Mouse (Mus musculus) olfactory bulb, adult 2 months (tissue): Measurements from ENCODE around the gene 2310022A10Rik.

ENCODE experiments used
- CTCF ChIP-seq: fragments of 200-500 bp; IDR thresholded peaks from 2 replicates; pipeline ENCODE4 v1.5.1; 2012; ENCODE audit warnings: low read depth, mild to moderate bottlenecking, low read length, moderate library complexity; ENCODE audit not compliant: insufficient read depth
- POLR2A ChIP-seq: fragments of 200-500 bp; IDR thresholded peaks from 2 replicates; pipeline ENCODE4 v1.6.1; 2012; ENCODE audit warnings: mild to moderate bottlenecking, low read depth, low read length, moderate library complexity; ENCODE audit not compliant: insufficient read depth

- no peak for TF ChIP-seq POLR2A
- no peak for TF ChIP-seq CTCF
Observed at GRCm38 (mm10) chr7:27541431-27541830, 11.6 kb upstream of the 2310022A10Rik start.
